Mouse (Mus musculus): Measurements from ENCODE around the gene Gm28374. TPM values are rescaled to one million over a fixed set of nuclear protein-coding genes. Genes with fewer than 3 reads are reported as not detected.
"Not testable (repeated sequence)": the region's sequence is repeated elsewhere in the genome, so short reads cannot be mapped to it uniquely, and the experiment has no call there.

The Gm28374 gene
- total RNA-seq, 2 experiments from 2014 or later: not detected

DNA sequence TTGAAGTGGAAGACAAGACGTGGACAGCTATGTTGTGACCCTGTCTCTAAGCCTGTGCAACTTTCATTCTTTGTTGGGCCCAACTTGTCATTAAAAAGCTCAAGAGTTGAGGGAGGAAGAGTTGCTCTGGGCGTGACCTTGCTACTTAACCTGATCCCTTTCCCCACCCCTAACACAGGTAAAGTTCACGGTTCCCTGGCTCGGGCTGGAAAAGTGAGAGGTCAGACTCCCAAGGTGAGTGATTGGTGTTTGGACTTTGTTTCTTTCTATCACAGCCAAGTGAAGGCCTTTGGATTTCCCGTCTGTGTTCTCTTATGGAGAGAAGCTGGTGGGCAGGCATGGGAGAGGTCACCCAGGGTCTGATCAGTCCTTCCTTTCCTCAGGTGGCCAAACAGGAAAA lies 23.1 kb downstream of the Gm28374 start:
- no peak for ATAC-seq (replicated peaks; ENCODE audit: low FRiP score, poor library complexity, severe bottlenecking)

DNA sequence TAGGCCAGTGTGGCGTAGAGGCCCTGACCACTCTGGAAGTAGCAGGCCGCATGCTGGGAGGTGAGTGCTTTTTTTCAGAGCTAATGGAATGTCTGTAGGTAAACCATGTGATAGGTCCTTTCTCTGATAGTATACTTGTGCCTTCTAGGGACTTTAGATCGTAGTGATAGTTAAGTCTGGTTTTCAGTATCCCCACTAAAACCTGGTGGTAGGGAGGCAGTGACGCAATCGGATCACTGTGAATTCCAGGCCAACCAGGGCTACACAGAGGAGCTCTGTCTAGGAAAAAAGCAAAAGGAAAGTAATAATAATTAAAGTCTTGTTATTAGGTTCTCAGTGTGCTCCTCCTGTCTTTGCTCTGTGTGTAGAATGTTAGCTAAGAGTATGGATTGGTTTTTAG lies 23.5 kb downstream of the Gm28374 start:
- no peak for ATAC-seq (replicated peaks; ENCODE audit: low FRiP score, poor library complexity, severe bottlenecking)

DNA sequence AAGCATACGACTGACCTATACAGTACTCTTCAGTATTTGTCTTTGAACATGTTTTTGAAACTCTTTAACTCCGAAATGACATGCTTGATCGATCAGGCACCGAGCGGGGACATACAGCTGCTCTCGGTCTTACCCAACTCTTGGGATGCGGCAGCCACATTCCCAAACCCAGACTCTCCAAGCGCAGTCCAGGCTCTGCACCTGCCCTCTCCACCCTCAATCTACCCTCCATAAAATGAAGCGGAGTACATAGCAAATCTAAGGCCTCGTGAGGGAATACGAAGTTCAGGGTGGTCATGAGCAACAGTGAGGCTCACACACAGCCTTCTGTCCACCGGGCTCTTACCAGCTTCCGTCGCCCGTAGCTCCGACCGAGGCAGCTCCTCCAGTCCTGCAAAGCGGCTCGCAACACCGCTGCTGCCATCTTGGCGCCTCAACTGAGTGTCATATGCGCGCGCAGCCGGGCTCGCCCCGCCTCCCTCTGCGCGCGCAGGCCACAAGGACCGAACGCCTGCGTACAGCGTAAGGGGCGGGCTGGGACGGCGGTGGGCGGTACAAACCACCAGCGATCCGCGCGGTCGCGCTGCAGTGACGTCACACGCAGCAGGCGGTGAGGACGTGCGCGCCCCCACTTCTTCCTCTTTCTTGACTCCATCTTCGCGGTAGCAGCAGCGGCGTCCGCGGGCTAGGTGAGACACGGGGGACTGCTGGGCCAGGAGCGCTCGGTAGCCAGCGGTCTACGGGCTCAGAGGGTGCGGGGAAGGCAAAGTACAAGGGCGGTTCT lies 24.6 kb downstream of the Gm28374 start, which contains the start of the genes Mrpl49 and Fau:
TSS of gene Mrpl49 (minus strand) at position 473 of the 784 bp plus-strand sequence.
TSS of gene Fau (plus strand) at position 532 of the 784 bp plus-strand sequence.
- peak; percentile 81 for ATAC-seq (replicated peaks; ENCODE audit: low FRiP score, poor library complexity, severe bottlenecking)

DNA sequence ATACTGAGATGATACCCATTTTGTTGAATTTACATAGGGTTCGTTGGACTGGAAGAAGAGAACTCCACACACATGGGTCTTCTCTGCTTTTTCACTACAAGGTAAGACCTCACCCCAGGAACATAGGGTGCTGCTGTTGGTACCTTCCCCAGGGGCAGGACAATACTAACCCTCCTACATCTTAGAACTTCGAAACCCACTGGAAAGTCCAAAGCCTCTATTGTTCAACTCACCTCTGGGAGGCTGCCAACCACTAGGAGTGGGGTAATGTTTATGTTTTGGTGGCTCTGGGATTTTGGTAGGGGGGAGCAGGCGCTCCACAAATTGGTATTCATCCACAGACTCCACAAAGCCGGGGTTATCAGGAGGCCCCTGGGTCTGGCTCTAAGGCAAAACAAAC lies 25.4 kb downstream of the Gm28374 start:
- ATAC-seq (replicated peaks; ENCODE audit: low FRiP score, poor library complexity, severe bottlenecking): no peak

DNA sequence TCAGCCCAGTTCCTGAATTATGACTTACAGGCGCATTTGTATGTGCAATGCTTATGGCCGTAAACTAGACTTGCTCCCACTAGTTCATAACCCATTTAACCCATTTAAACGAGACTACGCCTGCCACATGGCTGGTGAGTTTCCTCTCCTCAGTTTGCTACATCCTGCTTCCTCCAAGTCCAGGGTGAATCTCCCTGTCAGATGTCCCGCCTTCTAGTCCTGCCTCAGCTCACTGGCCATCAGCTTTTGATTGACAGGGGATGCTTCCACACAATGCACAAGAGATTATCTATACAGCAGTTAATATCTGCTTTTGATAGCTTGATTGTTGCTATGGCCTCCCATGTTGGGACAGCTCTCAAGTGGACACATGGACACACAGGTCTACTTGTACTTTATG lies 27.8 kb downstream of the Gm28374 start:
- no peak for ATAC-seq (replicated peaks; ENCODE audit: low FRiP score, poor library complexity, severe bottlenecking)

DNA sequence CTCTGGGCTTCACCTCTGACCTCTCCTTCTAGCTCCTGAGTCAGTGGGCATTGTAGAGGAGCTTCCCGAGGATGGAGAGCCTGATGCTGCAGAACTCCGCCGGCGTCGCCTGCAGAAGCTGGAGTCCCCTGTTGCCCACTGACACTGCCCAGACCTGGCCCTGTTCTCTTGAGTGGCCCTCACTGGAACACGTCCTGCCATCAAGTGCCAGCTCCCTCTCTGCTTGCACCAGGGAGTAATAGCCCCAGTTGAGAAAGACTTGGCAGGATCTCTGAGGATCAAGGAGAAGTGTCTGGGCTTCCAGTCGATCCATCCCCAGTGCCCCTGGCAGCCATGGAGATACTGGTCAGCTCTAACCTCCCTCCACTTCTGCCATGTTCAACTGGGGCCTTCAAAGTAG lies 29.5 kb downstream of the Gm28374 start:
- ATAC-seq (replicated peaks; ENCODE audit: low FRiP score, poor library complexity, severe bottlenecking): no peak

DNA sequence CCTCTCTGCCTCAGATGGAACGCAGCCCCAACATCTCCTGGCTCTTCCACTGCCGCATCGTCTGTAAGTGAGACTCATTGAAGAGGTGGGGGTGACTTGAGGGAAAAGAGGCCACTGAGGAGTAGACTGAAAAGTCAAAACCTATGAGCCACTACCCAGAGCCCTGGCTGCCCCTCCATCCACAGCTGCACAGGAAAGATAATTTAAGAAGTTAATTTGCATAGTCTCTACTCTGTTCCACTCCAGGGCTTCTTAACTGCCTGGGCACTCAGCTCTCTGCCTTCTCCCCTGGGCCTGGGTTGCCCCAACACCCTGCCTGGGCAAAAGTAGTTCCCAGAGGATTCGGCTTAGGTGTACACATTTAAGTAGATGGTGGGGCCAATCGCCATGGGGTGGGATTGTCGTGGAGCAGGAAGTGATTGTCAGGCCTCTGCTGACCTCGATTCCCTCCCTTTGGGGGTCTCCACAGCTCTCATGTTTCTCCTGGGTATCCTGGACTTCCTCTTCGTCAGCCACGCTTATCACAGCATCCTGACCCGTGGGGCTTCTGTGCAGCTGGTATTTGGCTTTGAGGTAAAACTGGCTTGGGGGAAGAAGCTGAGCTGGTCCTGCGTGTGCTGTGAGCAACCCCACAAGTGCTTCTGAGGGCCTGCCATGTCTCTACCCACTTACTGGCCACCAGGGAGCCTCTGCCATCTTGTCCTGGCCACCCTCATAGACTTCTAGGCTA lies 33.2 kb downstream of the Gm28374 start:
- ATAC-seq (replicated peaks; ENCODE audit: low FRiP score, poor library complexity, severe bottlenecking): no peak

DNA sequence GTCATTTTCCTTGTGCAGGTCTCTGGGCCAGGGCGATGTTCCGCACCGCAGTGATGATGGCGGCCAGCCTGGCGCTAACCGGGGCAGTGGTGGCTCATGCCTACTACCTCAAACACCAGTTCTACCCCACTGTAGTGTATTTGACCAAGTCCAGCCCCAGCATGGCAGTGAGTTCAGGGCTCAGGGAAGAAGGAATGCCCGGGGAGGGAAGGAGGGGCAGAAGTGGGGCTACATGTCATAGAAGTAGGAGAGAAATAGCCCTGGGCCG lies 34.2 kb downstream of the Gm28374 start:
- ATAC-seq (replicated peaks; ENCODE audit: low FRiP score, poor library complexity, severe bottlenecking): no peak

DNA sequence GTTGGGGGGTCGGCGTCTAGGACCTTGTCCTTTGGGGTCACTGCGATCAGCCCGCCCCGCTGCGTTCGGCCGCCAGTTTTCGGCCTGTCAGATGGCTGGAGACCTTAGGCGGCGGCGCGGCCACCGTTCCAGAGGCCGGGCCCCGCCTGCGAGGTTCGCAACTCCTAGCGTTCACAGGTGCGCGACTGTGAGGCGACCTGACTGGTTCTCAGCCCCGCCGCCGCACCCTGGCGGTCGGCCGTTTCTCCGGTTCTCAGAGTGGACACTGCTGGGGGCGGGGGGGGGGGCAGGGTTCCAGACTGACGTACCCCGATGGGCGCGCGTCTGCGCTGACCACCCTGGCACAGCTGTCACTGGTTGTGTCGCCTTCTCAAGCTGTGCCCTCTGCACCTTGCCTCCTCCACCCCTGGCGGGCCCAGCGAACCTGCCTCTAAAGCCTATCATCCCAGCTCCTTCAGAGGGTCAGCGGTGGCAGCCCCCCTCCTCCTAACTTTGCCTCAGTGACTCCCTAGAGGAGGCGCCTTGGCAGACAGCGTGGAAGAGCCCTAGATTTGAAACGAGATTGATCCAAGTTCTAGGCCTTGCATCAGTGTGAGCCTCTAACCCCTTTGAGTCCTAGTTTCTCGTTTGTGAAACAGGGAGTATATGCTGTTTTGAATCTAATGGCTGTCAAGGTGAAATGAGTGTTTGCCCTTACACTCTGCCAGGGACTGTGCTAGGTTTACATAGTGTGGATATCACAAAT lies 34.7 kb downstream of the Gm28374 start:
- peak; percentile 15; the same call in 1 of the 2 replicates for ATAC-seq (replicated peaks; ENCODE audit: low FRiP score, poor library complexity, severe bottlenecking)

DNA sequence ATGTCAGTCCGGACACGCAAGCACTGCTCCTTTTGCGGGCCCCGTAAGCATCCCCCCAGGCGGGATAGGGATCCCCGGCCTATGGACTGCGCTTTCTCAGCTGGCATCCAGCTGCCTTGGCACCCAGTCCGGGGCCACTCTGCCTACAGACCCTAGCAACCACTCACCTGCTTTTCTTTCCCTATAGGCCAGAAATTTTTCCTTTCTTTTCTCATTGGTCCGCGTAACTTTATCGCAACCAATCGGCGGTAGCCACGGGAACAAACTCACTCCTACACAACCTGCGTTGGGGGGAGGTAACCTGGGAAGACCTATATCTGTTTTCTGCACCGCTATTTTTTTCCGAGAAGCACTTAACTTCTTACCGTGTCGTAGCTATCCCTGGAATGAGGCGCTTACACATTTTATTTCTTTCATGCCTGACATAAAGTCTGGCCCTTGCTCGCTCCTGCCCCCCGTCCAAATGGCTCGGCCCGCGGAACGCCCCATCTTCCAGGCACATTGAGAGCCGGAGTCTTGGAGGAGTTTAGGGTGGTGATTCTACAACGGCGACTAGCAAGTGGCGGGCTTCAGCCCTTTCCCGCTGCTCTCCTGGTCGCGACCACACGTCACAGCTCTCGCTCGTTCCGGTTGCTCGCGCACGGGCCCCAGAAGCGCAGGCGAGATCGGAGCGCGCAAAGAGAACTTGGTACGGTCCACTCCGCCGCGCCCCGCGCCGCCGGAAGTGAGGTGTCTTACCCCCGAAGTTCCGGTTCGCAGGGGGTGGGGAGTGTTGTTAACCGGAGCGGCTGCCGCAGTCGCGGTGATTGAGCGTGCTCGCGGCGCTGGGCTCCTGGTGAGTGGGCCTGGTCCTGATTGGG lies 35.5 kb downstream of the Gm28374 start, which contains the start of gene Syvn1:
TSS of gene Syvn1 (plus strand) at position 283 of the 860 bp plus-strand sequence.
- ATAC-seq (replicated peaks; ENCODE audit: low FRiP score, poor library complexity, severe bottlenecking): peak; percentile 87

DNA sequence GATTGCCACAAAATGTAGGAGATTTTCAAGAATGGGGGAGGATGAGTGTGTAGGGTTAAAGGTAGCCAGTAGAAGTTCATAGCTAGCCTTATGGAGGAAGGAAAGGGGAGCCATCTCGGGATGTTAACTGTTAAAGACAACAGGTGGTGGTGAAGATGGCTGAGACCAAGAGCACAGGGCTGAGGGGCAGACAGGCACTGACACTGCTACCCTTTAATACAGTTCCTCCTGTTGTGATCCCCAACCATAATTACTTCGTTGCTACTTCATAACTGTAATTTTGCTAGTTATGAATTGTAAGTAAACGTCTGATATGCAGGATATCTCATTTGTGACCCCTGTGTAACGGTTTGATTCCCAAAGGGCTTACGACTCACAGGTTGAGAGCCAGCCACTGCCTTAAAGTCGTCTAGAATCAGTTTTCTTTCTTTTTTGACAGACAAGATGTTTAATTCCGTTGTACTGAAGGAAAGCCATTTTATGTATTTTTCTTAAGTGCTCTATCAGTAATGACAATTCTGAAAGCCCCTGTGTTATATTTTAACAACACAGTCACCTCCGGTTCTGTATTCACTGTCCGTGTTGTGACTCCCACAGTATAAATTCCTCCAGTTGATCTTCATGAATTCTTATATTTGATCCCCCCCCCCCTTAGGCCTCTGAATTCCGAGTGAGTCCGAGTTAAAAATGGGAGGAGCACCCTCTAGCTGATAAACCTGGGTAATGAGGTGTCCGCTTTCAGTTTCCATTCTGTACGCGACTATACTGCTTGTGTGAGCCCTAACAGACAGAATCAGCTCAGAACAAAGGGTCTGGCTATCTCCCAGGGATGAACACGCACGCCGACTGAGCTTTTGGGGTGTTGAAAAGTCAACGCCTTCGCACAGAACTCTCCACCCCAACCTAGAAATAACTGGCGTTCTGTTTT lies 36.4 kb downstream of the Gm28374 start:
- peak; percentile 70 for ATAC-seq (replicated peaks; ENCODE audit: low FRiP score, poor library complexity, severe bottlenecking)

DNA sequence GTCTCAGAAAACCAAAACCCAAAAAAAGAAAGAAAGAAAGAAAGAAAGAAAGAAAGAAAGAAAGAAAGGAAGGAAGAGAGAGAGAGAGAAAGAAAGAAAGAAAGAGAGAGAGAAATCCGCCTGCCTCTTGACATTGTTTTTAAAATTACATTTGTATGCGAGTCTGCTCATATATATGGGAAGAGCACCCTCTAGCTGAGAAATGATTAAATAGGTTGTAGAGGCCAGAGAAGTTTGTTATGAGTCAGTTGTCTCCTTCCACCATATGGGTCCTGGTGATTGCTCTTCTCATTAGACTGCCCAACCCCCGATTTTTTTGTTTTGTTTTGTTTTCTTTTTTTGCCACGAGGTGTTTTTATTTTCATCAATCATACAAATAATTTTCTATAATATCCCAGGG lies 38.0 kb downstream of the Gm28374 start:
- not testable (repeated sequence) for ATAC-seq (replicated peaks; ENCODE audit: low FRiP score, poor library complexity, severe bottlenecking)

DNA sequence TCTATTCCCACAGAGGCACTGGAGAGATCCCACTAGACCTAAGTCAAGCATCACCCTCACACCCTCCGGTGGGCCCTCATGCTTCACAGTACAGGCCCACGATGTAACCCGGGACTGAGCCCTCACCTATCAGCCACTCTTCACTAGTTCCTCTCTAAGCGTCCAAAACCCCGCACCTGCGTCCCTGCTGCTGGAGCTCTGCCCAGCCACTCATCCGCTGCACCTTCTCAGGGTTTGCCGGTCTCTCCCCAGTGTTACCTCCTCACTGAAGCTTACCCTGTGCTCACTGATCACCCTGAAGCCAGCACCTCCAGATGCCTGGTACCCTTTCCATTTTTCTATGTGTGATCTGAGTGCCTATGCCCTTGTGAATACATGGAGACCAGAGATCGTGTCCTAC lies 39.8 kb downstream of the Gm28374 start:
- ATAC-seq (replicated peaks; ENCODE audit: low FRiP score, poor library complexity, severe bottlenecking): no peak

DNA sequence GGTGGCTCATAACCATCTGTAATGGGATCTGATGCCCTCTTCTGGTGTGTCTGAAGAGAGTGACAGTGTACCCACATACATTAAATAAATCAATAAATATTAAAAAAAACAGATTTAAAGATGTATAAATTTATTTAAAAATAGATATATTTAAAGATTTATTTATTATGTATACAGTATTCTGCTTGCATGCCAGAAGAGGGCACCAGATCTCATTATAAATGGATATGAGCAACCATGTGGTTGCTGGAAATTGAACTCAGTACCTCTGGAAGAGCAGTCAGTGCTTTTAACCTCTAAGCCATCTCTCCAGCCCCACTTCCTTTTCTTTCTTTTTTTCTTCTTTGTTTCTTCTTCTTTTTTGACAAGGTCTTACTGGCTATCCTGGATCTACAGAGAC lies 42.1 kb downstream of the Gm28374 start:
- ATAC-seq (replicated peaks; ENCODE audit: low FRiP score, poor library complexity, severe bottlenecking): no peak

DNA sequence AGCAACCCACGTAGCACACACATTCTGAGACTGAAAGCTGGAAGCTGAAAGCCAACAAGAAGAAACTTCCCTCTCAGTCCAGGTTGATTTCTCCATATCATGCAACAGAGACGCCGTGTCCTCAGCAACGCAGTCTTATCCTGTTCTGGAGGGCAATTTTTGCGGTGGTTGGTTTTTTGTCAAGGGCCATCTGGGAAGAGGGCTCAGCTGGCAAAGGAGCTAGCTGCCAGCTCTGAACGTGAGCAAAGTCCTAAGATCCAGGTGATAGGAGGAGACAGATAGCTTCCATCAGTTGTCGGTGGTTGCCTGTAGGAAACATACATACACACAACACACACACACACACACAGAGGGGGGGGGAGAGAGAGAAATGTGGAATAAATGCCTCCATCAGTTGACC lies 43.7 kb downstream of the Gm28374 start:
- no peak for ATAC-seq (replicated peaks; ENCODE audit: low FRiP score, poor library complexity, severe bottlenecking)

DNA sequence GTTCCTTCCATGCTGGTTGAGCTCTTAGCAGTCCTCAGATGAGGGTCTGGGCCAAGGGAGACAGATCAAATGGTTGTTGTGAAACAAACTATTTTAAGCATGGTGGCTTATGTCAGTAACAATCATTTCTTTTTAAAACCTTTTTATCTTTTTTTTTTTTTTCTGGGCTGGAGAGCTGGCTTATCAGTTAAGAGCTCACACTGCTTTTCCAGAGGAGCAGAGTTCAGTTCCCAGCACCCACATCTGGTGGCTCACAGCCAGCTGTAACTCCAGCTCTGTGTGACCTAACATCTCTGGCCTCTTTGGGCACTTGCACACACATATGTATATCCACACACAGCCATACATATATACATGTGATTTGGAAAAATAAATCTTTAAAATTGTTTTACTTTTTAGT lies 44.4 kb downstream of the Gm28374 start:
- ATAC-seq (replicated peaks; ENCODE audit: low FRiP score, poor library complexity, severe bottlenecking): no peak

DNA sequence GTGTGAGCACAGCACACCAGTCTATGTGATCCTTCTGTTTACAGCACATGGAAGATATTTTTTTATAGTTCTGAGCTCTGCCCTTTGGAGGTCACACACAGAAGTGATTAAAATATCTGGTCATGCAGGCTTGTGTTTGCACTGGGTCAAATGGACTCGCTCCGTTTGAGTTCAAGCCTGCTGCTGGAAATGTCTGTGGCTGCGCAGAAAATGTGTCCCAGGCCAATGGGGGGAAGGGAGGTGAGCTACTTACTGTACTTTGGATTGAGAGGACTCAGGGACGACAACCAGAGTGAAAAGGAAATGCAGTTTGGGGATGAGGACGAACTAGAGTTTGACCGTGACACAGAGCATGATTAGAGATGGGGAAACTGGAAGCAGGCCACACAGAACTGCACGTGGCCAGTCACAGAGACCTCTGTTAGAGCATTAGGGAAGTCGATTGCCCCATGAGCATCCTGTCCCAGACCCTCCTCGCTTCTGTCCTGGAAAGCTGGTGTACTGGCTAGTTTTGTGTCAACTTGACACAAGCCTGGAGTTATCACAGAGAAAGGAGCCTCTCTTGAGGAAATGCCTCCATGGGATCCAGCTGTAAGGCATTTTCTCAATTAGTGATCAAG lies 46.0 kb downstream of the Gm28374 start:
- no peak for ATAC-seq (replicated peaks; ENCODE audit: low FRiP score, poor library complexity, severe bottlenecking)

All from erythroid progenitor cell, adult 5-6 weeks (primary cell).